Mouse (Mus musculus): ENCODE results near the gene Tnrc18. TPM values are rescaled to one million over a fixed set of nuclear protein-coding genes. Genes with fewer than 3 reads are reported as not detected.
A peak's percentile ranks its signal among the peaks of the same experiment; 100 is the strongest.

Gene Tnrc18
- total RNA-seq, 2 experiments from 2014 or later, result 10.9 to 27.3 TPM

DNA sequence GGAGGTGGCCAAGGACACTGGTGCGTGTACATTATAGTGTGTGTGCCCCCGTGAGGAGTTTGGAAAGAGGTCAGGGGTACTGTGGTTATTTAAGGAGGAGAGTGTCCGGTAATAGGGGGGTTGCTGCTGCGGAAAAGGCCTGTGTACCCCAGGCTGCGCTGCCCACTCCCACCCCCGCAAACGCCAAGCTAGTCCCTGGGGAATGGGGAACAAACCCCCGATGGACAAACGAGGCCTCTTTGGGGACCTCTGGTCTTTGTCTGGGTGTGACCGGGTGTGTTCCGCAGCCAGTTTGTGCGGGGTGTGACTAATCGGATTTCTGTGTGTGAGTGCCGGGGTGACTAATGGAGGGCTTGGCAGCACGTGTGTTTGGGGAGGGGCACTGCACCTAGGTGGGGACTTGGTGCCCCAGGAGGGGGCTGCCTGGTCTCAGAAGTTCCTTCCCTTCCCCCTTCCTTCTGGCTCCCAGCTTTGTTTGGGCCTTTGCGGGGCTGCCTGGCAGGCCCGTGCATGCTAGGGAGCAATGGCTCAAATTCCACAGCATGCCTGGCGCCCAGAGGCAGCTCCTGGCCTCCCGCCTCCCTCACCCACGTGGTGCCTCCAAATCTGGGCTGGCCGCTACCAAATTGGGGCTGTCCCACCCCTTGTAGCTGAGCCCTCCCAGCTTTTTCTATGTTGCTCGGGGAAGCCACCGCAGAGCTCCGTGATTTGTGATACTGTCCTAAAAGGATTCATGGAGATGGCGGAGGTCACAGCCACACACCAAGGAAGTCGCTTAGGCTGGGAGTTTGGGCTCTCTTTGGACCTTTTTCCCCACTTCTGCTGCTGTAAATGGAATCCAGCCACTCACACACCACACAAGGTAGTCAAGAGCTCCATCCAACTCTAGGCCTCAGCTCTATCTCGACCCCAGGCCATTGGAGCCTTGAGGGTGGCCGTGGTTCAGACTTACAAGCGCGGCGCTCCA is 5.9 kb upstream of the Tnrc18 start:
- ATAC-seq (replicated peaks; ENCODE audit: poor library complexity), result no peak

DNA sequence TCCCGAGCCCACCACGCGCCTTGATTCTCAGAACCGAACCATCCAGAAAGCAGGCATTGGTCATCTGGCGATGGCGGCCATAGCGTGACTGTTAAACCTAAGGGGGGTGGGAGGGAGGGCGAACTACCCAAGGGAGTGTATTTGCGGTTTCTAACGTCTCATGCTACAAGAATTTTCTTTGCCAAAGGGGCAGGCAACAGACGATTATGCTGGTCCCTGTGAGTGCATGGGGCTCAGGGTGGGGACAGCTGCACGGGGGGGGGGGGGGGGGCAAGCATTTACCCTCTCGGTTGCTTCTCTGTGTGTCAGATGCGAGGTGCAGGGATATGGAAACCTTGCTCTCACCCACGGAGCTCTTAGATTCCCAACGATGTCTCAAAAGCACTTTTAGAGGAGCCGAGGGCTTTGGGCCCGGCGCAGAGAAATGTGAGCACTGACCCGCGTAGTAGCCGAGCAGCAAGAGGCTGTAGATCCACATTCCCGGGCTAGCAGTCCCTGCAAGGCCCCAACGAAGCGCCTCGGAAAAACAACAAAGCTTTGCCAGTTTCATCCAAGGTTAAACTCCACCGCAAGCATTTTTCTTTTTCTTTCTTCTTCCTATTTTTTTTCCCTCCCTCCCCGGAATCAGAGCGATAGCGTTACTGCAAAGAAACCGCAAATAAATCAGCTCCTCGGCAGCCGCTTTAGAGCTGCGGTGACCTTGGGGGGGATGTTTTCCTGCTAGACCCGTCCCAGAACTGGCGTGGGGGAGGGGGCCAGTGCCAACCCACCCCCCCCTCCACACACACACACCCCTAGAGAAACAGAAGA is 5.0 kb upstream of the Tnrc18 start:
- ATAC-seq (replicated peaks; ENCODE audit: poor library complexity), result no peak

DNA sequence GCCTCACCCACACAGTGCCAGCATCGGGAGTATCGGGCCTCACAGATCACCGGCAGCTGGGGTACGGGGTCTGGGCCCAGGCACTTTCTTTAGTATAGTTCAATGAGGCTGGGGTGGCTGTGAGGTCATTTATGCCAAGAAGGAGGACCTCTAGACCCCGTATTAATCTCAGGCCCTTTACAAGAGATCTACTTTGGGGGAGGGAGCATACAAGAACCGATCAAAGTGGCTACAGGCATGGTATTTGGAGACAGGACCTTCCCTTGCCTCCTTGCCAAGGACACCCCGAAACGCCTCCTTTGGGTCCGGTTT is 4.5 kb upstream of the Tnrc18 start:
- no peak for ATAC-seq (replicated peaks; ENCODE audit: poor library complexity)

DNA sequence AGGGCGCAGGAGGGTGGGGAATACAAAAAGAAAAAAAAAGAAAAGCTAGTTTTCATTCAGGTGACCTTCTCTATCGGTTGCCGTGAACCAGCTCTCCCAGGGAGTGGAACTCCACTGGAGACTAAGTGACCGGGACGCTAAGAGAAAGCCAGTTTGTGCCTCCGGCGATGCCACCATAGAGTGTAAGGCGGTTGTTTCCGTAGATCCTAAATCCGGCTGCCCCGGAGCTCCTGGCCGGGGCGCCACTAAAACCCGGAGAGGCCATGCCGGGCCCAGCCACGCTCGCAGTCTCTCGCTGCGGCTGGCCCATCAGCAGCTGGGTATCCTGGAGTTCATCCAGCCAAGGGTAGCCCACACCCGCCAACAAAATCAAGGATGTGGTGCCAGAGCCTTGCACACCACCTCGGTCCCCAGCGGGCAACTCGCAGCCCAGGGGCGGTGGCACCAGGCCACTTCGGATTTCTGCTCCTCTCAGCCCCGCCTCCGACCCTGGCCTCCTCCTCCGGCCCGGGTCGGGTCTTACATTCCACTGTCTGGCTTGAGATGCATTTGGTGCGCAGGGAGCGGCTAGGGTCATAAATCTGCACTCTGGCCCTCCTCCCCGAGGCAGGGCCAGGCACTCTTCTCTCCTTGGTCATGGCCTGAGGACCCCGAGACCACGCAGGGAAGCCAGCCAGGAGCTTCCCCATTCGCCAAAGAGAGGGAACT is 4.0 kb upstream of the Tnrc18 start:
- peak; percentile 44 for ATAC-seq (replicated peaks; ENCODE audit: poor library complexity)

DNA sequence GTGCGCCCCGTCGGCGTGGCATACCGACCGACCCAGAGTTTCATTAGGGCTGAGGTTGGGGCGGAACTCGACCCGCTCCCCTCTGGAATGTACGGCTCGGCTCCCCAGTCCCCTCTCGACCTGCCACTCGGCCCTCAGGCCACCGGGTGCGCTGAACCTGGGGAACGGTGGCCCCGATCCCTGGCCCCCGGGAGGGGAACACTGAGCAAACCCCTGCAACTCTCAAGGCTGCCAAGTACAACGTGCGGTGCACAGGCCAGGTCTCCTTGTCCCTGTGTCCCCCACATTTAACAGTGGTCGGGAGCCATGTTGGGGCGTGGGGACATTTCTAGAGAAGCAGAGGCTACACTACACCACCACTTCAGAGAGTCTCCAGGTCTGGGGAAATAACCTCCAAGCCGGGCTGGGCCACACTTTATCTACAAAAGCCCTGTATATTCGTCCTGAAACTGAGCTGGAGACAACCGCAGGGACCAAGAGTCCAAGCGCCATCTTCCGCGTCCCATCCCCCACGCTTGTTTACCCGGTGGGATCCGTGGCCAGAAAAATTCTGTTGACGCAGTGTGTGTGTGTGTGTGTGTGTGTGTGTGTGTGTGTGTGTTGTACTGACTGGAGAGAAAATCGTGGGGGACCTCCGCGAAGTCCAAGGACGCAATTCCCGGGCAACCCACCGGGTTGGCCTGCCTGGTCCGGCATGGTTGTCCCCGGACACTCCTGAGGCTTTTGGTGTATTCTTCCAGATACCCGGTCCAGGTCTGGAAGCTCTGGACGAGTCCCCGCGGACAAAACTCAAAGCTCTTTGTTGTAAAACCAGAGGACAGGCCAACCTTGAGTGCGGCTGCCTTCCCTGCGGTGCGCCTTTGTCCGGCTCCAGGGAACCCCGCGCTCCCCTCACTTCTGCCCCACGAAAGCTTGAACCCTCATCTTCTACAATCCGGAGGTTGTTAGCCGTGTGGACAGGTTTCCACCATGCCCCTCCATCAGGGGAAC is 3.1 kb upstream of the Tnrc18 start:
- no peak for ATAC-seq (replicated peaks; ENCODE audit: poor library complexity)

DNA sequence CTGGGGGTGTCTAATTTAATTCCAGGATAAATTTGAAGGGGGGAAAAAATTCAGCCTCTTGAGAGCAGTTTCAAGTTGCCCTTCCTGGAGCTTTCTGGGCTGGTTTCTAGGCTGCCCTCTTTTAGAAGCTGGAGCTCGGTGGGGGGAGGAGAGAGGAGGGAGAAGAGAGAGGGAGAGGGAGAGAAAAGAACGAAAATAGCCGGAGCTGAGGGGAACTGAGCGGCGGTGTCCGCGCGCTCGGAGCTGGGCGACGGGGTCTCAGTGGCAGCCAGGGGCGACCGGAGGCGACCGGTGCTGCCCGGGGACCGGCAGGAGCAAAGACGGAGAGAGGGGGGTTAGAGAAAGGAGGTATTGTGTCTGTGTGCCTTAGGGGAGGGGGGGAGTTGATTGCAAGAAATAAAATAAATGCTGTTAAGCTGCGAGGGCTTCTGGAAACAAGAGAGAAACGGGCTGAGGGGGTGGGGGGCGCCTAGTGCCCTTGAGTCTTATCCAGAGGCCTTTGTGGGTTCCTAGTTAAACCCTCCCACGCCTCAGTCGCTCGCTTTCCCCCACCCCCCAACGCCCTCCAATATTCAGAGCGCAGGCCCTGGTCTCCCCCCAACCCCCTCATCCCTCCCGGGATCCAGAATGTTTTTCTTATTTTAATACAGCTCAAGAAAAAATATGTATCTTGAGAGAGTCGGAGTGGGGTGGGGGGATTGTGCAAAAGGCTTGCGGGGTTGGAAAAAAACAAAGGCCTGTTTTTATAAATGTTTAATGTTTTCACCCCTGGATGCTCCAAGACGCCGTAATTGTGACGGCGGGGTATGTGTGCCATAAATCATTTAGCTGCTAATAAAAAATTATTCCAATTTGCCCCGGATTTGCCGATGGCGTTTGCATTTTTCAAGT is 2.2 kb upstream of the Tnrc18 start:
- no peak for ATAC-seq (replicated peaks; ENCODE audit: poor library complexity)

DNA sequence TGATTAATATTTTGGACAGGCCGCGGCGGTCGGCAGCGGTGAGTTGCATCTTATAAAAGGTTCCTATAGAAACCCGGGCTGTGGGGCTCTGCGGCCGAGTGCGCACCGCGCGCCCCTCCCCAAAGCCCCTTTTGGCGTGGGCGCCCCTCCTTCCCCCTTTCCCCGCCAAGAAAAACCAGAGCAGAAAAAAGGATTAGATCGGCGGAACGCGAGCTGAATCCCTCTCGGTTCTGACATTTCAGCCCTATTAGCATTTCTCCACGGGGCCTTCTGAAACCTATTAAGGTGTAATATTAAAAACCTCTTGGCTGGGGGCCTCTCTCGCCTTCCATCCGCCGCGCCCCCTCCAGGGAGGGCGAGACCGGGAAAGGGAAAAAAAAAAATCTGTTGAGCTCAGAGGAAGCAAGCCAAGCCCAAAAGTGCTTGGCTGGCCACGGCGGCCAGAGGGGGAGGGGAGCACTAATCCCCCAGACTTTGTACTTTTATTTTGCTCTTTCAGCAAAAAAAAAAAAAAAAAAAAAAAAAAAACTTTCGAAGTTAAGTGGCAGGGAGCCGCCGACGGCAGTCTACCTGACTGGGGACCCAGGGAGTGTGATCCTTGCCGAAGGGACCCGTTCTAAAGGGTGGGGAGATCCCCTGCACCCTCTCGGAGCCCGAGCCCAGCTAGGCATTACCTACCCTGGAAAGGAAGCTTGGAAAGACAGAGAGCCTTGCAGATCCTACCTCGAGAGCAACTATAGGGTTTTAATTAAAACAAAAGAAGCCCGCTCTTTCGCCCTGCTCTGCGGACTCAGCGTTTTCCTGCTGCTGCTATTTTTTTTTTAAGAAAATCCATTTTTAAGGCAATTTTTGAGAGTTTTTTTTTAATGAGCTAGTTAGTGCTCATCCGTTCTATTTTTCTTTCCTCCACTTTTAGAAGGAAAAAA is 1.2 kb upstream of the Tnrc18 start:
- no peak for ATAC-seq (replicated peaks; ENCODE audit: poor library complexity)

DNA sequence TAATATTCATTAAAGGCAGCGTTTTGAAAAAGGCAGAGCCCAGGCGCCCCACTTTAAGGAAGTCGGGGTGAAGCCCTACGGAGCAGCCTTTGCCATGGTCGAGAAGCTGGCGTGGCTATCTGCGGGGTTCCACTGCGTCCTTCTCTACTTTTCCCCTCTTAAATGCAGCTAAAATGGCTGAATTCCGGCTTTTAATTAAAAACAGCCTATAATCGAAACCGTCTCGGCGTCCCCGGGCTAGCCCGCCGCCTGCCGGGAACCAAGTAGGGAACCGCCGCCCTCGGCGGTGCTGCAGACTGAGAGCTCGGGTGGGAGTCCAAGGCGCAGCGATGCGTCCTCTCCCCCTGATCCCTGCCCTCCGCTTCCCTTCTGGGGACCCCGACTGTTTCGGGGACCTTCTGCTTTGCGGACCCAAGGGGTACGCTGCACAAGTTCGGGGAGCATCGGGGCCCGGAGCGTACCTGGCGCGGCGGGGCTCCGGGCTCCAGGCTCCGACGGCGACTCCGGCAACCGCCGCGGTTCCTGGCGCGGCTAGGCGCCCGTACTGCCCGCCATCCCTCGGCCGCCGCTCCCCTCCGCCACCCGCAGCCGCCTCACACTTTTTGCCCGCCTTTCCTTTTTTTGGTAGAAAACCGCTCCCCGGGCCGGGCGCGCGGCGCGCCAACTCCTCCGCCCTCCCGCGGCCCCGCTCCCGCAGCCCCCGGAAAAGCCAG is 495 bp downstream of the Tnrc18 start:
- no peak for ATAC-seq (replicated peaks; ENCODE audit: poor library complexity)

DNA sequence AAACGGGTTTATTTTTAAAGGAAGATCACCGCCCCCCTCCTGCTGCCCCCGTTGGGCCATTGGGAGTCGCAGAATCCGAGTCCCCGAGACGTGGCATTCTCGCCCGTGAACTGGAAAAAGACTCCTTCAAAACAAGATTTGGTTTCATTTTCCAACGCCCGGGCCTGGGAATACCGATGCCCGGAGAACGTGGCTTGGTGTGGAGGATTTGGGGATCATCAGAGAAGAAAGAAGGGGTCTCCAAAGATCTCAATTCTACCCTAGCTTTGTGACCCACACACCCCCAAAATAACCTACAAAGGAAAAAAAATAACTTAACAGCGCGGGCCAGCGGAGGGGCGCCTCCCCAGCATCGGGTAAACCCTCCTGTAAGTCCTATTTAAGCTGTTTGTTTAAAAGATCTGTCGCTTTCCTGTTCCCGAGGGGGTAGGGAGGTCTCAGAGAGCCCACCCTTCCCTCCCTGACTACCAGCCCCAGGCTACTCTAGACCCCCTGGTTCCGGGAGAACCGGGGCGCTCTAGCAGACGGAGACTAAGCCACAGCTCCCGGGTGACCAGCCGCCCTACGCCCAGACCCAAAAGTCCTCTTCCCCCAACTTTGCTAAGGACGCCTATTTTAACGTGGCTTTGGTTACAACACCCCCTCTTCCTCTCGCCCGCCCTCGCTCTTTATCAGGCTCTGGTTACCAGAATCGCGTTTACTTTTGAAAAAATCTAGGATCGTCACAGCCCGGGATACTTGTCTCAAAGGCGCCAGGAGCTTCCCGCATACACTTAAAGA is 1.2 kb downstream of the Tnrc18 start:
- ATAC-seq (replicated peaks; ENCODE audit: poor library complexity), result no peak

DNA sequence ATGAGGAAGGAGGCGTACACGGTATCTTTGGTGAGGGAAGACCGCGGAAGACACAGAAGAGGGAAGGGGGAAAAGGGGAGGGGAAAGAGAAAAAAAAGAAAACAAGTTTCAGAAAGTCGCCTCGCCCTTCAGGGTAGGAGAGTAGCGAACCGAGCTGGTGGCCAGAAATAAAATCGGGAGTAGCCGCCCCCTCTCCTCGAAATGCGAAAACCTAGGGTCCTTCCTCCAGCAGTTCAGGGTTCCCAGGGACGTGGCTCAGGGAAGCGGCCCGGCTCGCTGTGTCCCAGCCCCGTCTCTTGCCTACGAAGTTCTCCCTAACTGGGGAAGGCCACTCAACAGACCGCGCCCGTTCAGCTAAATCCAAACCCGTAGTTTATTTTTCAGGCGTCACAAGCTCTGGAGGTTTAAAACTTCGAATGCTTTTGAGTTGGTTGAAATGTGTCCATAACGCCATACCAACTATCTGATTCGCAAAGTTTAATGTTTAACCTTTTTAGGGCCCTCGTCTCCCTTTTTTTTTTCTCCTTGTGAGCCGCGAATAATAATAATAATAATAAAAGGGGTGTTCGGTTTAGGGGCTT is 2.0 kb downstream of the Tnrc18 start:
- ATAC-seq (replicated peaks; ENCODE audit: poor library complexity), result peak; percentile 26

DNA sequence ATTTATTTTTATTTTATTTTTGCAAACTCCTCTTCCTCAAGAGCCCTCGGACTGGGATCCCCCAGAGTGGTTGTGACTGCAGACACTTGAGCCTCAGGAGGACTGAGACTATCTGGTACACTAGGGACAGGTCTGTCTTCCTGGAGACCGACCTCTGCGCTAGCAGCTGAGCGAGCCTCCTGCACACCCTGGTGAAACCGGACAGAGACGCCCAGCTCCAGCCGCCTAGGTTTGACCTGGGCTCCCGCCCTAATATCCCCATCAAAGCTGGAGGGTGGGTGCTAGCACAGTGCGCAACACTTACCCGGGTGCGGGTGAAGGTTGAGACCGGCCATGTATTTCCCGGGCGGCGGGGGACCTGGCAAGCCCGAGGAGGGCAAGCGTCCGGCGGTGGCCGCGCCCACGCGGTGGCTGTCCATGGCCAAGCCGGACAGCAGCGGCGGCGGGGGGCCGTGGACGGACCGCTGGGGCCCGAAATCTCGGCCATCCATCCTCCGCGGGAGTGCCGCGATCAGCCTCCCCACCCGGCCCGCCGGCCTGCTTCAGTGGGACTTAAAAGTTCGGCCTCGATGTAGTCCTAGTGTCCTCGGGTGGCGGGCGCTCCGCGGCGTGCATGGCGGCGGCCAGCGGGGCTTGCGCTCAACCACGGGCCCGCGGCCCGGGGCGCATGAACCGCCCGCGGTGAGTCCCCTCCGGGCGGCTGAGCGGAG is 2.6 kb downstream of the Tnrc18 start:
- ATAC-seq (replicated peaks; ENCODE audit: poor library complexity), result no peak

DNA sequence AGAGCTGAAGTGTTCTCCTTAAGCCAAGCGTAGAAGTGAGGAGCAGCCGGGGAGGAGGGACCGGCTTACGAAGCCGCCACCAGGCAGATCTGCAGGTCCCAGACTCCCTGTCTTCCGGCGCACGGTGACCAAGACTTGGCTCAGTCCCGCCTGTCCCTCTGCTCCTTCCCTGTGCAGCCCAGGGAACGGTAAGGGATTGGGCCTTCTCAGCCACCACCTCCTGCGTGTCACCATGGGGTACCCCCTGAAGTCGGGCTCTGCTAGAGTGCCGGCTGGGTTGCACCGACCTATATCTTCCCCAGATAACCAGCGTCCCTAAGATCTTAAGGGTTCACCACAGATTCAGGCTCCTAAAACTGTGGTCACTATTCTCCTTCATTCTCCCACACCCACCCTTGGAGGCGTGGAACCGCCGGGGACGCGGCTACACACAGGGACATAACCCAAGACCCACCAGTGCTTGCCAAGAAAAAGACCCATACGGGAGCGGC is 3.3 kb downstream of the Tnrc18 start:
- ATAC-seq (replicated peaks; ENCODE audit: poor library complexity), result no peak

DNA sequence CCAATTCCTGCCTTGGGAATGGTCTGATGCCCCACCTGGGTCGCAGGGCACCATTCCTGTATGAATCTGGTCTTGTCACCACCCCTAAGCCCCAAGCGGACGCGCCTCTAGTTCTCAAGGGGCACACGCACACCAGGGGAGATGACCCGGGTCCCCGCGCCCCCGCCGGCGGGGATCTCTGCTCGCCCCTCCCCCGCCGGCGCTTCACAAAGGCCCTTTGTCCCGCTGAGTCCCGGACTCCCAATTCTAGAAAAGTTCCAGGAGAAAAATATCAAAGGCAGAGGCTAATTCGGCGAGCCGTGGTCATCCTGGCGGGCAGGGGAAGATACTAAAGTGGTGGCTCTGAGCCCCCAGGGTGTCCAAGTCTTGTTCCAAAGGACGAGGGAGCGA is 3.7 kb downstream of the Tnrc18 start:
- no peak for ATAC-seq (replicated peaks; ENCODE audit: poor library complexity)

DNA sequence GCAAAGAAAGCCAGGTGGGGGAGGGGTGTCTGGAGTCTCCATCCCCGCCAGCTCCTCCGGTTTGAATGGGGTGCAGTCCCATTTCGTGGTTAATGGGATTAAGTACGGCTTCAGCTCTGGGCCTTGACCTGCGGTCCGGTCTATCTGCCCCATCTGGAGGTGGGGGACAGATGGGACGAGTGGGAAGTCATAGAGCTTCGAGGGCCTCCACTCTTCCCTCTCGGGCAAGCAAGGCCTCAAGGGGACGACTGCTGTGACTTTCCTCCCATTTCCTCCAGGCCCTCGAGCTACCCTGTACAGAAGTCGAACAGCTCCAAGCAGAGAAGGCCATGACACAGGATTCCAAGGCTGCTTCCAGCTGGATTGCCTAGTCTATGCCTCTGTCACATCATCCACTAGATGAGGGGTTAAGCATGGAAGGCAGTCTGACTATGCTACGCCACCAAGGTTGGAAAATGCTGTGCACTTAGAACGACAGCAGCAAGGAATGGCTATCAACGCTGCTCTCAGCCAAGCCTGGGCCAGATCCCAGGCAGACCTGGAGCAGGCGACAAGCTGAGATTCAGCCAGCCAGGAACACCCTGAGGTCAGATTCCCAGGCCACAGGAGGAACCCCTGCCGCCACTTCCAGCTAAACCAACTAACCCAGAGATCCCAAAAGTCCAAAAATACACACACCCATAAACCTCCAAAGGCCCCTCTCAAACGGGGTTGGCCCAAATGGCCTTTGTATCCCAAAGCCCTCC is 4.3 kb downstream of the Tnrc18 start:
- ATAC-seq (replicated peaks; ENCODE audit: poor library complexity), result no peak

DNA sequence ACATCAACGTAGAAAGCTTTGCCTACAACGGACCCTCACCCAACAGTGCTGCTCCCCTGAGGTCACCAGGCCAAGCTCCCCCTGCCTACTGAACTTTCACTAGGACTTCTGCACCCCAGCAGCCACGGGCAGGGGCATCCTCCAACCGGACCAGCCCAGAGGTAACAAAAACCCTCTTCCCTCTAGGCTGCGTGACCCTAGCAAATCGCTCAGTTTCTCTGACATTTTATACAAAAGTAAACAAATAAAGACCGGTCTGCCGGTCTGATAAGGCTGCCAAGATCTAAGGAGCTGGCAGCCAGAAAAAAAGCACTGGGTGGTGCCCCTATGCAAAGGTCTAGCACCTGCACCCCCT is 4.9 kb downstream of the Tnrc18 start:
- no peak for ATAC-seq (replicated peaks; ENCODE audit: poor library complexity)

All from megakaryocyte progenitor cell, adult 5-6 weeks (primary cell).